Mouse (Mus musculus) lung, postnatal 0 days (tissue): ENCODE measurements at regions not wholly inside any gene's neighbourhood (a gene's known extent, or its start where the extent isn't known, plus 50 kb on each side); places are given as distances from the start of the nearest gene placed in this dataset.
"Not testable (repeated sequence)": the region's sequence is repeated elsewhere in the genome, so short reads cannot be mapped to it uniquely, and the experiment has no call there.

Experiments
- CTCF ChIP-seq: IDR thresholded peaks from 2 replicates; pipeline ENCODE4 v1.5.1; 2016; ENCODE audit warnings: antibody characterized with exemption, mild to moderate bottlenecking
- EP300 ChIP-seq: IDR thresholded peaks from 2 replicates; pipeline ENCODE4 v1.6.1; 2016; ENCODE audit warnings: antibody characterized with exemption, mild to moderate bottlenecking, control low read depth

DNA sequence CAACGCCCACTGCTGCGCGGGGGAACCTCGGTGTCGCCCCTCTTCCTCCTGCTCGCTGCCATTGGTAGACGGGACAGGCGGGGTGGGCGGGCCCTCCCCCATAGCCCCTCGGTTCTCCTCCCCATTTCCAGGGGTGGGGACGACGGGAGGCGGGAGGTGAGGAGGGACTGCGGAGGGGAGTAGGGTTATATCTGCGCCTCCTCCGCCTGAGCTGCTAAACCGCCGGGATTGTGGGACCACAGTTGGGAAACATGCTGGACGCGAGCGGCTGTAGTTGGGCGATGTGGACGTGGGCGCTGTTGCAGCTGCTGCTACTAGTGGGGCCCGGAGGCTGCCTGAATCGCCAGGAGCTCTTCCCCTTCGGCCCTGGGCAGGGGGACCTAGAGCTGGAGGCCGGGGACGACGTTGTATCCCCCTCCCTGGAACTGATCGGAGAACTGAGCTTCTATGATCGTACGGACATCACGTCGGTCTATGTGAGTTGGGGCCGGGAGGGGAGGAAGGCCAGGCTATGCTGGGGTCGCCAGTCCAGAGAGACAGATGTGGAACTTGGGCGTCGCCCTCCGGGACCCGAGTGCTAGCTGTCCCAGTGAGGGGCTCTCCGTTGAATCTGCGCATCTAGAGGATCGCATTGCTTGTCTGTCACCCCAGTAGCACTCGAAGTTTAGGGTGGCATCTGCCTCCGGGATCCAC is 97.6 kb downstream of the Prl2c3 start:
- not testable (repeated sequence) for TF ChIP-seq CTCF, EP300
